Mouse (Mus musculus) myocyte (in vitro differentiated cells): ENCODE results near the gene Ccr2.

Source experiments
- E2F4 ChIP-seq: IDR thresholded peaks from one replicate; pipeline ENCODE4 v1.6.1; 2011; ENCODE audit warnings: mild to moderate bottlenecking, control low read depth, moderate library complexity; ENCODE audit not compliant: insufficient read depth
- MAX ChIP-seq: IDR thresholded peaks from one replicate; pipeline ENCODE4 v1.6.1; 2011; ENCODE audit warnings: low read depth, mild to moderate bottlenecking, control low read depth
- POLR2A ChIP-seq: IDR thresholded peaks from one replicate; pipeline ENCODE4 v1.6.1; 2011; ENCODE audit warnings: low read depth, mild to moderate bottlenecking, control low read depth, moderate library complexity; ENCODE audit not compliant: insufficient read length
- TCF12 ChIP-seq: IDR thresholded peaks from one replicate; pipeline ENCODE4 v1.6.1; 2011; ENCODE audit warnings: mild to moderate bottlenecking, control low read depth; ENCODE audit not compliant: poor library complexity, insufficient read depth, severe bottlenecking
- USF1 ChIP-seq: IDR thresholded peaks from one replicate; pipeline ENCODE4 v1.6.1; 2011; ENCODE audit warnings: low read depth, mild to moderate bottlenecking, control low read depth, moderate library complexity

- TF ChIP-seq POLR2A (no peak), E2F4 (no peak), USF1 (no peak), TCF12 (no peak), MAX (no peak)
Observed at GRCm38 (mm10) chr9:124071506-124071905, 30.2 kb upstream of the Ccr2 start.
